Comparison of ENCODE assay signal across 20 mouse cellular contexts in the genomic region with DNA sequence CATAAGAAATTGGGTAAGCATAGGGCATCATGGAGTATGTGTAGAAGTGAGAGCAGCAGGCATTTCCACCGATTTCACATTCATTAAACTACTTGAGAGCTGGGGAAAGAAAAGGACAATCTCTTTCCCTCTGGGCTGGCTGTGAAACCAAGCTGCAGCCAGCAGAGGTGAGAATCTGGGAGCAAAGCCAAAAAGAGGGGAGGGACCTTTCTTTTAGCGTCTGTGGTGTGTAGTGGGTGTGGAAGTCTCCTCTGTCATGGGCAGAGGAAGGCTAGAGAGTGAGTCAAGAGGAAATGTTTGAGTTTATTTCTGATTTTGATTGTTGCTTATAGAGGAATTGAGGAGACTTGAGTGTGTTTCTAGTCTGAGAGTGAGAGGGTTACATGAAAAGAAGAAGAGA.
DNase-seq lines count a peak whose midpoint lies in the region; ATAC-seq and TF ChIP-seq lines count a peak whose summit lies in the region.
"Had no signal": no experiment of that assay in that cellular context is flagged by ENCODE, and none has a peak within 500 bp of the region (broad histone marks: within the 10 kb centered on the region; RNA-seq: fewer than 3 reads in every experiment).

No protein-coding gene starts in this region.

- H3K9ac ChIP-seq in forebrain, embryonic 14.5 days (ENCODE audit: low read length) = no peak overlapping the region
- H3K9ac ChIP-seq in limb, embryonic 13.5 days = no peak overlapping the region
- H3K9ac ChIP-seq: forebrain, embryonic 13.5 days; heart, embryonic 15.5 days; hindbrain, embryonic 15.5 days; limb, embryonic 15.5 days; neural tube, embryonic 12.5 days had no signal

- no peaks in the 10 kb centered on the region for H3K36me3 ChIP-seq in forebrain, embryonic 14.5 days (ENCODE audit: control insufficient read depth, insufficient read depth, low read length)
- H3K36me3 ChIP-seq in forebrain, embryonic 10.5 days (replicated peaks) = no peaks in the 10 kb centered on the region
- H3K36me3 ChIP-seq in limb, embryonic 13.5 days = no peaks in the 10 kb centered on the region
- no peaks in the 10 kb centered on the region for H3K36me3 ChIP-seq in limb, embryonic 10.5 days
- H3K36me3 ChIP-seq: heart, embryonic 15.5 days; hindbrain, embryonic 15.5 days; limb, embryonic 15.5 days; neural tube, embryonic 12.5 days had no signal

- H3K27ac ChIP-seq in forebrain, embryonic 14.5 days (ENCODE audit: low read depth, low read length) = no peak overlapping the region
- no peak overlapping the region for H3K27ac ChIP-seq in forebrain, embryonic 10.5 days
- no peak overlapping the region for H3K27ac ChIP-seq in limb, embryonic 13.5 days
- no peak overlapping the region for H3K27ac ChIP-seq in limb, embryonic 10.5 days
- H3K27ac ChIP-seq in embryonic fibroblast, embryonic 13.5 days (ENCODE audit: insufficient read depth, low read length) = peak overlapping the region; percentile 40; the same call in 1 of the 2 replicates
- H3K27ac ChIP-seq: forebrain, embryonic 13.5 days; gastrocnemius, adult 2 months; heart, embryonic 15.5 days; hindbrain, embryonic 15.5 days; kidney, postnatal 0 days; limb, embryonic 15.5 days; neural tube, embryonic 12.5 days had no signal

- peak; percentile 36 for DNase-seq in forebrain, embryonic 14.5 days (ENCODE audit: low spot score)
- no peak for DNase-seq in forebrain, embryonic 10.5 days (ENCODE audit: extremely low spot score, low spot score)
- no peak for DNase-seq in limb, embryonic 10.5 days (ENCODE audit: low spot score)
- peak; percentile 37 for DNase-seq in 3134 (ENCODE audit: extremely low read depth, insufficient read length, low spot score)
- no peak for DNase-seq in layer of hippocampus, adult 9-11 months
- DNase-seq in urinary bladder, adult 2 months (ENCODE audit: low spot score) = no peak
- DNase-seq: B cell, adult 2 months; cerebellum, adult 9-10 months; gastrocnemius, adult 2 months; kidney, adult 11 months; thymus, postnatal 4 days had no signal

- H3K4me3 ChIP-seq in forebrain, embryonic 14.5 days (ENCODE audit: low read depth, low read length) = no peak overlapping the region
- no peak overlapping the region for H3K4me3 ChIP-seq in forebrain, embryonic 10.5 days
- H3K4me3 ChIP-seq in limb, embryonic 13.5 days = no peak overlapping the region
- no peak overlapping the region for H3K4me3 ChIP-seq in limb, embryonic 10.5 days
- H3K4me3 ChIP-seq in embryonic fibroblast, embryonic 13.5 days (ENCODE audit: insufficient read depth, low read length) = no peak overlapping the region
- H3K4me3 ChIP-seq: forebrain, embryonic 13.5 days; gastrocnemius, adult 2 months; heart, embryonic 15.5 days; hindbrain, embryonic 15.5 days; limb, embryonic 15.5 days; neural tube, embryonic 12.5 days had no signal

- no peaks in the 10 kb centered on the region for H3K9me3 ChIP-seq in forebrain, embryonic 14.5 days (replicated peaks; ENCODE audit: control insufficient read depth, low read length)
- no peaks in the 10 kb centered on the region for H3K9me3 ChIP-seq in forebrain, embryonic 10.5 days
- no peaks in the 10 kb centered on the region for H3K9me3 ChIP-seq in limb, embryonic 13.5 days
- no peaks in the 10 kb centered on the region for H3K9me3 ChIP-seq in limb, embryonic 10.5 days (replicated peaks)
- H3K9me3 ChIP-seq: forebrain, embryonic 13.5 days; heart, embryonic 15.5 days; hindbrain, embryonic 15.5 days; limb, embryonic 15.5 days; neural tube, embryonic 12.5 days had no signal

- ATAC-seq in forebrain, embryonic 14.5 days = no peak
- ATAC-seq in limb, embryonic 13.5 days (ENCODE audit: low FRiP score, low read depth) = peak; percentile 72; the same call in 1 of the 2 replicates
- ATAC-seq: forebrain, embryonic 13.5 days; Patski had no signal

- H3K4me2 ChIP-seq in forebrain, embryonic 14.5 days (ENCODE audit: low read length) = no peak overlapping the region
- H3K4me2 ChIP-seq in limb, embryonic 13.5 days (replicated peaks) = no peak overlapping the region
- H3K4me2 ChIP-seq: forebrain, embryonic 13.5 days; heart, embryonic 15.5 days; hindbrain, embryonic 15.5 days; limb, embryonic 15.5 days; neural tube, embryonic 12.5 days had no signal

- TF ChIP-seq POLR2A in embryonic fibroblast, embryonic 13.5 days (IDR thresholded peaks at IDR 0.05; ENCODE audit: low read depth, low read length) = no peak

- no peaks in the 10 kb centered on the region for H3K27me3 ChIP-seq in forebrain, embryonic 14.5 days (replicated peaks; ENCODE audit: control insufficient read depth, insufficient read depth, low read length)
- H3K27me3 ChIP-seq in forebrain, embryonic 10.5 days (ENCODE audit: poor library complexity, severe bottlenecking) = no peaks in the 10 kb centered on the region
- H3K27me3 ChIP-seq in limb, embryonic 13.5 days = no peaks in the 10 kb centered on the region
- no peaks in the 10 kb centered on the region for H3K27me3 ChIP-seq in limb, embryonic 10.5 days (ENCODE audit: low read depth, poor library complexity, severe bottlenecking)
- H3K27me3 ChIP-seq: forebrain, embryonic 13.5 days; heart, embryonic 15.5 days; hindbrain, embryonic 15.5 days; limb, embryonic 15.5 days; neural tube, embryonic 12.5 days; Patski had no signal

- no peaks in the 10 kb centered on the region for H3K4me1 ChIP-seq in forebrain, embryonic 14.5 days (ENCODE audit: control insufficient read depth, insufficient read depth, low read length)
- no peaks in the 10 kb centered on the region for H3K4me1 ChIP-seq in forebrain, embryonic 10.5 days
- H3K4me1 ChIP-seq in limb, embryonic 13.5 days = no peaks in the 10 kb centered on the region
- no peaks in the 10 kb centered on the region for H3K4me1 ChIP-seq in limb, embryonic 10.5 days
- H3K4me1 ChIP-seq in embryonic fibroblast, embryonic 13.5 days (ENCODE audit: control insufficient read depth, insufficient read depth, low read length) = peaks cover 7% of the 10 kb centered on the region; the same call in 1 of the 2 replicates
- H3K4me1 ChIP-seq: hindbrain, embryonic 15.5 days; neural tube, embryonic 12.5 days had no signal

- WGBS in forebrain, embryonic 14.5 days = 27% methylated on average over 2 of the region's 2 CpGs
- WGBS in forebrain, embryonic 10.5 days = 83% methylated on average over 2 of the region's 2 CpGs
- WGBS in limb, embryonic 13.5 days = 26% methylated on average over 2 of the region's 2 CpGs
- 69% methylated on average over 2 of the region's 2 CpGs for WGBS in limb, embryonic 10.5 days

- no peak for TF ChIP-seq CTCF in embryonic fibroblast, embryonic 13.5 days (IDR thresholded peaks at IDR 0.05; ENCODE audit: borderline replicate concordance, insufficient read depth, low read length)

Comparison
In these comparisons a context has a peak if more than half of its experiments do, and no peak if none do; other contexts are left out.
1. DNase-seq: peak in forebrain, embryonic 14.5 days (single experiment) and 3134 (single experiment); none in forebrain, embryonic 10.5 days (single experiment), limb, embryonic 10.5 days (single experiment), layer of hippocampus, adult 9-11 months (single experiment) and urinary bladder, adult 2 months (single experiment).